Mouse (Mus musculus): ENCODE results near the gene Olfr937.

Olfr937 gene

GRCm38 (mm10) chr9:39064851-39065250 is at the start of gene Olfr937:
Olfr937 (minus strand) TSS chr9:39064951.
- no peak for DNase-seq

GRCm38 (mm10) chr9:39078787-39079186 is 14.0 kb upstream of the Olfr937 start, which contains the start of gene Olfr938:
Olfr938 (minus strand) TSS chr9:39078887.
- no peak for DNase-seq

DNA sequence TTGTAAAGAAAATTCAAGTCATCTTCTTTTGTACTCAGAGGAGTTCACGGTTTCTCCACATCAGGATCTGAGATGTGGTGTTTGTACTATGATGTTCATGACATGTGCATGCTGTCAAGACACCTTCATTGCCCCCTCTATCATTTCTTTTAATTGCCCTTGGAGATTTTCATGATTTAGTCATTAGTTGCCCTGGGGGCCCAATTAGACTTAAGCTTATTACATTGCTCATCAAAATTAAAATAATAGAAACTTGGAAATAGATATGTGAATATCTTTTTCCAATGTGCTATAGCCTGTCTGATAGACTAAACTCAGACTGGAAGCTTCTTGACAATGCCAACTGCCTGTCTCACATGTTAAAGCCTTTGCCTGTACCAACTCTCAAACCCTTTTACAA is 41.5 kb downstream of the Olfr937 start, which contains the start of gene Olfr146:
Gene Olfr146 (minus strand): TSS at position 101 of the 400 bp plus-strand sequence.
- no peak for DNase-seq

Measured in cerebellum, postnatal 14 days (tissue).